Mouse (Mus musculus) bone marrow, adult 2 months (tissue): ENCODE measurements around the gene Lrmda.

Experiments used
- CTCF ChIP-seq: fragments of 200-500 bp; IDR thresholded peaks from 2 replicates; pipeline ENCODE4 v1.5.1; 2011; ENCODE audit warnings: low read length, control low read depth; ENCODE audit not compliant: control insufficient read depth, insufficient read depth
- POLR2A ChIP-seq: fragments of 200-500 bp; IDR thresholded peaks from 2 replicates; pipeline ENCODE4 v1.6.1; 2011; ENCODE audit warnings: low read depth, mild to moderate bottlenecking, control low read depth, low read length, borderline replicate concordance; ENCODE audit not compliant: control insufficient read depth

DNA sequence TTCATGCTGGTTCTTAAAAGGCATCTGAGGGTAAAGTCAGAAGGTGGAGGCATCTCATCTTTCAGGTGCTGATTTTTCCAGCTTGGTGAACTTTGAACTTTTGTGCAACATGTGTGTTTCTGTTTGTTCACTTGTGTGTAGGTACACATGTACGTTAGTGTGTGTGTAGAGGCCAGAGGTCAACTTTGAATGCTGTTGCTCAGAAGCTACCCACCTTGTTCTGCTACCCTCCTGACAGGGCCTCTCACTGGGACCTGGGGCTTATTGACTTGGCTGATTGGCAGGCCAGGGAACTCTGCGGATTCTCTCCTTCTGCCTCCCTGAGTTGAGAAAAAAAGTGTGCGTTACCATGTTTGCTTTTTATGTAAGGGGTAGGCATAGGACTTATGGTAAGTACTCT lies 203.1 kb downstream of the Lrmda start:
- TF ChIP-seq CTCF (no peak), POLR2A (no peak)
